Mouse (Mus musculus) embryonic facial prominence, embryonic 12.5 days (tissue): ENCODE results near the gene Cd46. TPM values are rescaled to one million over a fixed set of nuclear protein-coding genes. Genes with fewer than 3 reads are reported as not detected.

ENCODE experiments used
- ATAC-seq: fragments of 200-750 bp; cut with Nextera tagmentation; 2 replicates; pipeline ENCODE4 v1.8.0; 2017; ENCODE audit not compliant: insufficient number of reproducible peaks, insufficient read depth, low FRiP score, low TSS enrichment
- H3K27ac ChIP-seq: fragments of 300-500 bp; sonication (generic); 2 replicates; pipeline ENCODE4 v1.5.1; 2016; ENCODE audit warnings: mild to moderate bottlenecking
- H3K27me3 ChIP-seq: fragments of 300-500 bp; sonication (generic); 2 replicates; pipeline ENCODE4 v1.6.1; 2016; ENCODE audit warnings: mild to moderate bottlenecking, moderate library complexity
- H3K36me3 ChIP-seq: fragments of 300-500 bp; sonication (generic); 2 replicates; pipeline ENCODE4 v1.6.1; 2016; ENCODE audit warnings: mild to moderate bottlenecking
- H3K4me1 ChIP-seq: fragments of 300-500 bp; sonication (generic); 2 replicates; pipeline ENCODE4 v1.6.1; 2016
- H3K4me2 ChIP-seq: fragments of 300-500 bp; sonication (generic); replicated peaks from 2 replicates; pipeline ENCODE4 v1.6.1; 2016; ENCODE audit warnings: mild to moderate bottlenecking, moderate library complexity
- H3K4me3 ChIP-seq: fragments of 300-500 bp; sonication (generic); 2 replicates; pipeline ENCODE4 v1.5.1; 2016; ENCODE audit warnings: mild to moderate bottlenecking
- H3K9ac ChIP-seq: fragments of 300-500 bp; sonication (generic); 2 replicates; pipeline ENCODE4 v1.6.1; 2016; ENCODE audit warnings: mild to moderate bottlenecking, moderate library complexity
- H3K9me3 ChIP-seq: fragments of 300-500 bp; sonication (generic); 2 replicates; pipeline ENCODE4 v1.6.1; 2016; ENCODE audit warnings: mild to moderate bottlenecking, moderate library complexity
- WGBS: fragments of 180-500 bp; shearing (Covaris S2); methylation state at CpG from one replicate; pipeline ENCODE4 v1.1.7; 2016; 5-methylcytosine and 5-hydroxymethylcytosine counted together
- polyA plus RNA-seq: library from polyadenylated mRNA; unstranded; fragments of >200 nt; fragmentation: Nextera tagmentation; extraction: Ambion mirVana; gene quantifications from 2 replicates; pipeline ENCODE4 v1.2.1, GENCODE M21; 2016

The Cd46 gene
- polyA plus RNA-seq, 1 experiment from 2014 or later = 1.6 TPM

DNA sequence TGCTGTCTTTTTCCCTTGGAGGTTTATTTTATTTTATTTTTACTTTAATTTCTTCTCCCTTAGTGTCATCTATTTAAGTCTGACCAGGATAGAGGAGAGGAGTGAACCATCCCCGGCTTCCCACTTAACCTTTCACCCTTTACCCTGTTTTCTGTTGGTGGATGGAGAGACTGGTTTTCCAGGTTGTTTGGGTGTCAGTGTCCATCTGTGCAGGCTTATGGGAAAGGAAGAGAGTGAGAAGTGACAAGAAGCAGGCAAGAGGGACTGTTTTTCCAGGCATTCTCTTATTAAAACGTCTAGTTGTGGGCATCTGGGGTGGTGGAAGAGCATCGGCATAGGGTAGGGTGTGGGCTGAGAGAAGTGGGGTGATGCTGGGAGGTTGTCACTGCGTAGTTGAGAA is 74.4 kb downstream of the Cd46 start:
- 72% methylated on average over 4 of the region's 4 CpGs for WGBS
- no peak overlapping the region for H3K4me3 ChIP-seq
- ATAC-seq = no peak
- no peak overlapping the region for H3K4me2 ChIP-seq
- no peaks in the 10 kb centered on the region for H3K27me3 ChIP-seq
- H3K36me3 ChIP-seq = no peaks in the 10 kb centered on the region
- H3K4me1 ChIP-seq = no peaks in the 10 kb centered on the region
- H3K27ac ChIP-seq = no peak overlapping the region
- no peak overlapping the region for H3K9ac ChIP-seq
- H3K9me3 ChIP-seq = no peaks in the 10 kb centered on the region

- no peak overlapping the region for H3K27ac ChIP-seq
- H3K27me3 ChIP-seq = no peaks in the 10 kb centered on the region
- H3K4me2 ChIP-seq = no peak overlapping the region
- ATAC-seq = peak; percentile 57; the same call in 1 of the 2 replicates
- no peaks in the 10 kb centered on the region for H3K4me1 ChIP-seq
- H3K4me3 ChIP-seq = no peak overlapping the region
- no peaks in the 10 kb centered on the region for H3K9me3 ChIP-seq
- H3K36me3 ChIP-seq = no peaks in the 10 kb centered on the region
- WGBS = 65% methylated on average over 11 of the region's 11 CpGs
- no peak overlapping the region for H3K9ac ChIP-seq
Observed at GRCm38 (mm10) chr1:195016811-195017501, 75.1 kb downstream of the Cd46 start.

DNA sequence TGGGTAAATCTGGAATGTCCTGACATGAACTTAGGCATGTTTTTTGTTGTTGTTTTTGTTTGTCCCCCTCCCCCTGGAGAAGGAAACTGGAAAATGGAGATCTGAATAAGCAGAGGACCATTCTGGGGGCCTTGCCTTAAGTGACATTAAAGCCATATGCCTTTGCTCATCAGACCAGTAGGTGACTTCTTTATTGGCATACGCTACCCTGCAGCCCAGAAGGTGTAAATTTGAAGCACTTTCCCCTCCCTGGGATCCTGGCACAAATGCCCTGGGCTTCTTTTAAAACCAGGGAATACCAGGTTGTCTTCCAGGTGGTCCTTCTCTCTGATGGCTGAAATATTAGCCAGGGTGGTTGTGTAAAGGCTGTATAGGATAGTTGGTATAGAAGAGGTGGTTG is 76.8 kb downstream of the Cd46 start:
- Histone ChIP-seq H3K4me2 (no peak overlapping the region), H3K36me3 (no peaks in the 10 kb centered on the region), H3K9me3 (no peaks in the 10 kb centered on the region), H3K27me3 (no peaks in the 10 kb centered on the region), H3K9ac (no peak overlapping the region), H3K4me1 (no peaks in the 10 kb centered on the region), H3K27ac (no peak overlapping the region), H3K4me3 (no peak overlapping the region)
- WGBS = 100% methylated on average over 1 of the region's 1 CpGs
- ATAC-seq = no peak

- Histone ChIP-seq H3K36me3 (no peaks in the 10 kb centered on the region), H3K9me3 (no peaks in the 10 kb centered on the region), H3K4me2 (no peak overlapping the region), H3K4me1 (no peaks in the 10 kb centered on the region), H3K27ac (no peak overlapping the region), H3K27me3 (no peaks in the 10 kb centered on the region), H3K9ac (no peak overlapping the region), H3K4me3 (no peak overlapping the region)
- 80% methylated on average over 3 of the region's 3 CpGs for WGBS
- no peak for ATAC-seq
Observed at GRCm38 (mm10) chr1:195014201-195014885, 77.7 kb downstream of the Cd46 start.

DNA sequence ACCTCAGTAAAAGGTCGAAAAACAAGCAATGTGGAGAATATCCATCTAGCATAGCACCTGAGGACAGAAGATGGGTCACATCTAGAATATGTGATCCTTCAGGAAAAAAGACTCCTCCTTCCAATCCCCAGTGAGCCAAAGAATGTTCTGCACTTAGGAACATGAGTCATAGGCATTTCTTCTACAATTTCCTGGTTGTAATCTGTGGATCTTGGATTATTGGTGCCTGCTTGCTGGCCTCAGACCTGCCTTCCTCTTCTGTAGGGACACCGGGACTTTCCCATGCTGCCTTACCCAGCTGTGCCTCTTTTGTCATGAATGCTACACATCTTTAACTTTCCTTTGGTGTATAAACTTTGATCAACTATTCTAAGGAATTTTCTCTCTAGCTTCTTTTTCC is 79.5 kb downstream of the Cd46 start:
- Histone ChIP-seq H3K4me1 (no peaks in the 10 kb centered on the region), H3K27ac (no peak overlapping the region), H3K4me2 (no peak overlapping the region), H3K4me3 (no peak overlapping the region), H3K36me3 (no peaks in the 10 kb centered on the region), H3K9ac (no peak overlapping the region), H3K27me3 (no peaks in the 10 kb centered on the region), H3K9me3 (no peaks in the 10 kb centered on the region)
- ATAC-seq = no peak
- 80% methylated on average over 2 of the region's 2 CpGs for WGBS

DNA sequence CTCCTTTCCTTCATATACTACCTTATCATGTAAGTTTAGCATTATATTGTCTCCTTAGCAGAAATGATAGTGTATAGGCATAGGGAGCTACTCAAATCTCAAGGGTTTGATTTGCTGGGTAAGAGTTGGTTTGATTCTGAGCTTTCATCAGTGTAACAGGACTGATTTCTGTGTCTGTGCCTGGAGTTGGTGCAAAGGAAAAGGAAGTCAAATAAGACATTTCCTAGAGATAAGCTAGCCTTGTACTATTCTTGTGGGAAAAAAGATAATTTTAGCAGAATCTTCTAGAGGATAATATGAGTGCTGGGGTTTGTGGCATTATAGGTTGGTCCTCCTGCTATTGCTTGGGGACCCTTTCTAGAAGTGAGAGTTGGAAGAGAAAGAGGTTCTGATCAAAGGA is 85.8 kb downstream of the Cd46 start:
- Histone ChIP-seq H3K9me3 (no peaks in the 10 kb centered on the region), H3K27ac (no peak overlapping the region), H3K27me3 (no peaks in the 10 kb centered on the region), H3K4me3 (no peak overlapping the region), H3K36me3 (no peaks in the 10 kb centered on the region), H3K4me1 (no peaks in the 10 kb centered on the region), H3K9ac (no peak overlapping the region), H3K4me2 (no peak overlapping the region)
- no peak for ATAC-seq

DNA sequence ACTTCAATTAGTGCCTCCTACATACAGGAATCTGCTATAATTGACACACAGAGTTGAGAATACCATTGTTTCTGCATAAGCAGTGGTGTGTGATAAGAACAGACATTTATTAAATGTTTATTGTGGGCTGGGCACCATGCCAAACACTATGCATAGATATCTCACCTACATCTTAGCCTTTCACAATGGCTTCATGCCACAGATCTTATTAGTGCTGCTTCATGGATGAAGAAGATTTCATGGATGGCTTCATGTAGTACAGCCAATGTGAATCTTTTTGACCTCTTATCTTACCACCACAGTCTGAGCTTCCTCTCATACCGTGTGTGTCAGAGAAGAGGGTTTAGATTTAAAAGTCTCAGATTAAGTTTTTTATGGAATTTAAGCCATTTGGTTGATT is 87.9 kb downstream of the Cd46 start:
- no peak for ATAC-seq
- no peak overlapping the region for H3K9ac ChIP-seq
- H3K4me1 ChIP-seq = no peaks in the 10 kb centered on the region
- H3K4me3 ChIP-seq = no peak overlapping the region
- H3K4me2 ChIP-seq = no peak overlapping the region
- no peak overlapping the region for H3K27ac ChIP-seq
- WGBS = 78% methylated on average over 1 of the region's 1 CpGs
- no peaks in the 10 kb centered on the region for H3K36me3 ChIP-seq
- H3K27me3 ChIP-seq = no peaks in the 10 kb centered on the region
- no peaks in the 10 kb centered on the region for H3K9me3 ChIP-seq

- H3K27me3 ChIP-seq = no peaks in the 10 kb centered on the region
- H3K4me1 ChIP-seq = no peaks in the 10 kb centered on the region
- ATAC-seq = no peak
- 73% methylated on average over 4 of the region's 4 CpGs for WGBS
- no peaks in the 10 kb centered on the region for H3K9me3 ChIP-seq
- no peak overlapping the region for H3K4me3 ChIP-seq
- H3K36me3 ChIP-seq = no peaks in the 10 kb centered on the region
- no peak overlapping the region for H3K9ac ChIP-seq
- H3K27ac ChIP-seq = no peak overlapping the region
- no peak overlapping the region for H3K4me2 ChIP-seq
Observed at GRCm38 (mm10) chr1:195003328-195003727, 88.7 kb downstream of the Cd46 start.

GRCm38 (mm10) chr1:194998396-194998795 is 93.7 kb downstream of the Cd46 start:
- Histone ChIP-seq H3K4me3 (no peak overlapping the region), H3K4me1 (no peaks in the 10 kb centered on the region), H3K4me2 (no peak overlapping the region), H3K9ac (no peak overlapping the region), H3K27me3 (no peaks in the 10 kb centered on the region), H3K36me3 (no peaks in the 10 kb centered on the region), H3K9me3 (no peaks in the 10 kb centered on the region), H3K27ac (no peak overlapping the region)
- 79% methylated on average over 1 of the region's 1 CpGs for WGBS
- no peak for ATAC-seq

DNA sequence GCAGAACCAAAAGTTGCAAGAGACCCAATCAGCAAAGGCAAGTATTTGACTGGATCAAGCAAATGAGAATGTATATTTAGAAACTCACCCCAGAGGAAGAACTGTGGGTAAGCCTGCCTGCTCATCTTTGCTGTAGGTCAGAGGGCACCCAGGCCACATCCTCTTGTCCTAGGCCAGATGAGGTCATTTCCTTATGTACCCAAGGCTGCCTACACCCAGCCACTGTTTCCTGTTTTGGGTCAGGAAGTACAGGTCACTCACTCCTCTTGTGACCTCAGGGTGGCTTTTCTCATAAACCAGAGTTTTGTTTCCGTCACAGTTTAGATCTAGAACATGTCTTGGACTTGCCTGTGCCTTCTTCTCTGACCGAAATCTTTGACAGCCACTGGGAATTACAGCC is 96.9 kb downstream of the Cd46 start:
- H3K27ac ChIP-seq = no peak overlapping the region
- ATAC-seq = no peak
- H3K9ac ChIP-seq = no peak overlapping the region
- no peak overlapping the region for H3K4me2 ChIP-seq
- H3K4me3 ChIP-seq = no peak overlapping the region
- no peaks in the 10 kb centered on the region for H3K36me3 ChIP-seq
- 40% methylated on average over 2 of the region's 2 CpGs for WGBS
- no peaks in the 10 kb centered on the region for H3K27me3 ChIP-seq
- H3K4me1 ChIP-seq = no peaks in the 10 kb centered on the region
- H3K9me3 ChIP-seq = no peaks in the 10 kb centered on the region

DNA sequence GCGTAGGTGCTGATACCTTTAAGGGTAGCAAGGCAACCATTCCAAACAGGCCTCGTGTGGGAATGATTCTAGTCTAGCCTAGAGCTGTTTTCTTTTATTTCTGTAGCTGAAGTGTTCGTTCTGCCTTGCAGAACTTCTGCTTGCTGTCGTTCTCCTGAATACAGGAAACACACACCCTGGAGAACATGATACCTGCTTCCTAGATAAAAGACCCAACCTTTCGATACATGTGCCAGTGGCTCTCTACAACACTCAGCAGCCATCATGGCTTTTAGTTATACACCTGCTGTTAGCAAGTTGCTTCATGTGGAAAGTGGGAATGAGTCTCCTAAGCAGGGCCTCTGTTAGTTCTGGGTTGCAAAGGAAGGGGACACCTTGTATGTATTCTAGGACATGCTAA is 97.8 kb downstream of the Cd46 start:
- WGBS = 63% methylated on average over 5 of the region's 5 CpGs
- H3K9me3 ChIP-seq = no peaks in the 10 kb centered on the region
- ATAC-seq = no peak

GRCm38 (mm10) chr1:194993409-194993988 is 98.5 kb downstream of the Cd46 start:
- ATAC-seq = no peak
- Histone ChIP-seq H3K4me3 (no peak overlapping the region), H3K9ac (no peak overlapping the region), H3K36me3 (no peaks in the 10 kb centered on the region), H3K9me3 (no peaks in the 10 kb centered on the region), H3K4me1 (no peaks in the 10 kb centered on the region), H3K27me3 (no peaks in the 10 kb centered on the region), H3K27ac (no peak overlapping the region), H3K4me2 (no peak overlapping the region)
- 87% methylated on average over 1 of the region's 1 CpGs for WGBS

More for the DNA sequence above, 97.8 kb downstream of the Cd46 start:
- Histone ChIP-seq H3K4me2 (no peak overlapping the region), H3K9ac (no peak overlapping the region), H3K4me1 (no peaks in the 10 kb centered on the region), H3K27ac (no peak overlapping the region), H3K36me3 (no peaks in the 10 kb centered on the region), H3K4me3 (no peak overlapping the region), H3K27me3 (no peaks in the 10 kb centered on the region)
